29 mouse cellular contexts compared by ENCODE assay signal in genomic region chr4:125928196-125928595, GRCm38 (mm10).
DNase-seq lines count a peak whose midpoint lies in the region; ATAC-seq lines count a peak whose summit lies in the region.
"Had no signal": no experiment of that assay in that cellular context is flagged by ENCODE, and none has a peak within 500 bp of the region (broad histone marks: within the 10 kb centered on the region; RNA-seq: fewer than 3 reads in every experiment).

No protein-coding gene starts in this region.

- no peak overlapping the region for H3K9ac ChIP-seq in kidney, embryonic 15.5 days
- H3K9ac ChIP-seq: embryonic facial prominence, embryonic 13.5 days; forebrain, embryonic 12.5 days; forebrain, postnatal 0 days; heart, embryonic 12.5 days; liver, embryonic 12.5 days; liver, postnatal 0 days; midbrain, embryonic 12.5 days had no signal

- H3K27me3 ChIP-seq in kidney, embryonic 15.5 days = peaks cover 8% of the 10 kb centered on the region; the same call in 1 of the 2 replicates

- H3K9me3 ChIP-seq in kidney, embryonic 15.5 days (replicated peaks) = no peaks in the 10 kb centered on the region
- H3K9me3 ChIP-seq: embryonic facial prominence, embryonic 13.5 days; forebrain, embryonic 12.5 days; heart, embryonic 12.5 days; liver, embryonic 12.5 days; midbrain, embryonic 12.5 days had no signal

- H3K4me1 ChIP-seq in kidney, embryonic 15.5 days = peaks cover 58% of the 10 kb centered on the region
- H3K4me1 ChIP-seq: heart, embryonic 12.5 days; liver, embryonic 12.5 days had no signal

- 45% methylated on average over 4 of the region's 4 CpGs for WGBS in kidney, embryonic 15.5 days

- no peak for ATAC-seq in kidney, embryonic 15.5 days (replicated peaks; ENCODE audit: low FRiP score)
- ATAC-seq: activated CD4-positive, CD25-positive, alpha-beta regulatory T cell, adult 4 months; CD4-positive, CD25-positive, alpha-beta regulatory T cell, adult 4 months; forebrain, postnatal 0 days; intestine, postnatal 0 days; liver, embryonic 12.5 days; liver, postnatal 0 days had no signal

- 0 out of 2 replicates have a peak overlapping the region, but pooled peaks have one; percentile 51 for H3K27ac ChIP-seq in kidney, embryonic 15.5 days
- H3K27ac ChIP-seq: embryonic facial prominence, embryonic 13.5 days; forebrain, embryonic 12.5 days; heart, adult 2 months; liver, embryonic 12.5 days had no signal

- H3K36me3 ChIP-seq in kidney, embryonic 15.5 days = no peaks in the 10 kb centered on the region
- H3K36me3 ChIP-seq: embryonic facial prominence, embryonic 13.5 days; forebrain, embryonic 12.5 days; heart, embryonic 12.5 days; liver, embryonic 12.5 days; midbrain, embryonic 12.5 days had no signal

- peak; percentile 54 for DNase-seq in adrenal gland, postnatal 14 days
- no peak for DNase-seq in adrenal gland, adult 18-20 months (ENCODE audit: low spot score in 2 of 2)
- DNase-seq in kidney, postnatal 14 days = no peak
- peak; percentile 52 for DNase-seq in MN1 (ENCODE audit: low spot score)
- peak; percentile 10 for DNase-seq in skeletal muscle tissue, adult 2 months (ENCODE audit: low read depth, low spot score)
- DNase-seq in cerebellum, postnatal 10 days = no peak
- DNase-seq: cerebellum, adult 8-10 months; embryo, embryonic 11 days; forebrain, postnatal 0 days; heart, adult 2 months; heart, postnatal 4 days; kidney, adult 9 months; kidney, postnatal 25 days; left cerebral cortex, postnatal 4 days; liver, postnatal 0 days; lung, postnatal 36 days; right cerebral cortex, postnatal 4 days; thymus, adult 2 months; thymus, postnatal 36 days had no signal

- no peak overlapping the region for H3K4me2 ChIP-seq in kidney, embryonic 15.5 days
- H3K4me2 ChIP-seq: embryonic facial prominence, embryonic 13.5 days; forebrain, embryonic 12.5 days; heart, embryonic 12.5 days; liver, embryonic 12.5 days; midbrain, embryonic 12.5 days had no signal

- H3K4me3 ChIP-seq in kidney, embryonic 15.5 days (replicated peaks) = no peak overlapping the region
- H3K4me3 ChIP-seq: embryonic facial prominence, embryonic 13.5 days; forebrain, embryonic 12.5 days; heart, adult 2 months; heart, embryonic 12.5 days; liver, embryonic 12.5 days; midbrain, embryonic 12.5 days; myocyte had no signal

Comparison
In these comparisons a context has a peak if more than half of its experiments do, and no peak if none do; other contexts are left out.
1. DNase-seq: peak in adrenal gland, postnatal 14 days (single experiment), MN1 (single experiment) and skeletal muscle tissue, adult 2 months (single experiment); none in adrenal gland, adult 18-20 months (0 of 2), kidney, postnatal 14 days (single experiment) and cerebellum, postnatal 10 days (0 of 2).